Mouse (Mus musculus) megakaryocyte, embryonic 14.5 days (primary cell): ENCODE results near the gene Fam117a.
"Not testable (repeated sequence)": the region's sequence is repeated elsewhere in the genome, so short reads cannot be mapped to it uniquely, and the experiment has no call there.

Source experiments
- FLI1 ChIP-seq: IDR thresholded peaks from 2 replicates; pipeline ENCODE4 v1.6.1; 2012; ENCODE audit warnings: low read length, inconsistent platforms, mixed read lengths
- GATA1 ChIP-seq: IDR thresholded peaks from 3 replicates; pipeline ENCODE4 v1.6.1; 2012; ENCODE audit warnings: mixed read lengths, low read length, inconsistent platforms, borderline replicate concordance

- not testable (repeated sequence) for TF ChIP-seq GATA1, FLI1
Observed at GRCm38 (mm10) chr11:95406398-95406797, 69.6 kb downstream of the Fam117a start.
